Mouse (Mus musculus) lung, embryonic 14.5 days (tissue): ENCODE data around the gene Ostm1. TPM values are rescaled to one million over a fixed set of nuclear protein-coding genes. Genes with fewer than 3 reads are reported as not detected.

Source experiments
- ATAC-seq: fragments of 200-750 bp; cut with Nextera tagmentation; 2 replicates; pipeline ENCODE4 v1.8.0; 2017; ENCODE audit warnings: mild to moderate bottlenecking, moderate TSS enrichment, moderate library complexity; ENCODE audit not compliant: insufficient read depth
- DNase-seq: peaks from one replicate; pipeline ENCODE4 v3.0.0-alpha.2; 2015
- H3K27ac ChIP-seq: fragments of 300-500 bp; sonication (generic); 2 replicates; pipeline ENCODE4 v1.5.1; 2014; ENCODE audit warnings: low read depth, mild to moderate bottlenecking, moderate library complexity
- H3K27me3 ChIP-seq: fragments of 300-500 bp; sonication (generic); 2 replicates; pipeline ENCODE4 v1.6.1; 2014; ENCODE audit warnings: low read length, control low read depth; ENCODE audit not compliant: insufficient read depth
- H3K36me3 ChIP-seq: fragments of 300-500 bp; sonication (generic); 2 replicates; pipeline ENCODE4 v1.6.1; 2014; ENCODE audit warnings: control low read depth; ENCODE audit not compliant: insufficient read depth
- H3K4me1 ChIP-seq: fragments of 300-500 bp; sonication (generic); 2 replicates; pipeline ENCODE4 v1.6.1; 2014; ENCODE audit warnings: antibody characterized with exemption, control low read depth; ENCODE audit not compliant: insufficient read depth
- H3K4me2 ChIP-seq: fragments of 300-500 bp; sonication (generic); 2 replicates; pipeline ENCODE4 v1.6.1; 2014; ENCODE audit warnings: mild to moderate bottlenecking
- H3K4me3 ChIP-seq: fragments of 300-500 bp; sonication (generic); 2 replicates; pipeline ENCODE4 v1.5.1; 2014; ENCODE audit warnings: low read depth, low read length
- H3K9ac ChIP-seq: fragments of 300-500 bp; sonication (generic); 2 replicates; pipeline ENCODE4 v1.6.1; 2014
- H3K9me3 ChIP-seq: fragments of 300-500 bp; sonication (generic); 2 replicates; pipeline ENCODE4 v1.6.1; 2016; ENCODE audit warnings: low read depth, low read length, control low read depth
- CTCF ChIP-seq: IDR thresholded peaks from 2 replicates; pipeline ENCODE4 v1.5.1; 2016; ENCODE audit warnings: antibody characterized with exemption, low read depth
- WGBS: fragments of 180-500 bp; shearing (Covaris S2); extraction: QIAGEN DNeasy Blood & Tissue Kit; methylation state at CpG from one replicate; pipeline ENCODE4 v1.1.7; 2014; 5-methylcytosine and 5-hydroxymethylcytosine counted together
- polyA plus RNA-seq: library from polyadenylated mRNA; unstranded; fragments of >200 nt; fragmentation: Nextera tagmentation; extraction: Ambion mirVana; gene quantifications from 2 replicates; pipeline ENCODE4 v1.2.1, GENCODE M21; 2014

Gene Ostm1
- polyA plus RNA-seq, 1 experiment from 2014 or later: 10.7 TPM

- ATAC-seq: no peak
- Histone ChIP-seq H3K9me3 (no peaks in the 10 kb centered on the region), H3K36me3 (no peaks in the 10 kb centered on the region), H3K27ac (no peak overlapping the region), H3K4me3 (peak overlapping the region; percentile 9), H3K27me3 (peaks cover 98% of the 10 kb centered on the region), H3K4me2 (peak overlapping the region; percentile 47; the same call in 1 of the 2 replicates), H3K9ac (no peak overlapping the region), H3K4me1 (no peaks in the 10 kb centered on the region)
- under 1% methylated on average over 37 of the region's 37 CpGs for WGBS
- no peak for TF ChIP-seq CTCF
- DNase-seq: peak; percentile 5
Observed at GRCm38 (mm10) chr10:42584436-42584983, 888 bp downstream of the Ostm1 start.

- no peak for TF ChIP-seq CTCF
- Histone ChIP-seq H3K9me3 (no peaks in the 10 kb centered on the region), H3K27ac (no peak overlapping the region), H3K4me1 (no peaks in the 10 kb centered on the region), H3K4me2 (no peak overlapping the region), H3K36me3 (no peaks in the 10 kb centered on the region), H3K27me3 (peaks cover 98% of the 10 kb centered on the region), H3K4me3 (no peak overlapping the region), H3K9ac (no peak overlapping the region)
- DNase-seq: peak; percentile 4
- 3% methylated on average over 8 of the region's 8 CpGs for WGBS
- ATAC-seq: no peak
Observed at GRCm38 (mm10) chr10:42585156-42585555, 1.5 kb downstream of the Ostm1 start.

- TF ChIP-seq CTCF: no peak
- Histone ChIP-seq H3K27ac (no peak overlapping the region), H3K27me3 (peaks cover 98% of the 10 kb centered on the region), H3K4me2 (no peak overlapping the region), H3K36me3 (no peaks in the 10 kb centered on the region), H3K9ac (no peak overlapping the region), H3K4me3 (no peak overlapping the region), H3K4me1 (no peaks in the 10 kb centered on the region), H3K9me3 (no peaks in the 10 kb centered on the region)
- ATAC-seq: no peak
- peak; percentile 13 for DNase-seq
- WGBS: 5% methylated on average over 22 of the region's 22 CpGs
Observed at GRCm38 (mm10) chr10:42585596-42586305, 2.1 kb downstream of the Ostm1 start.

GRCm38 (mm10) chr10:42587961-42588750, 4.5 kb downstream of the Ostm1 start:
- H3K9me3 ChIP-seq: no peaks in the 10 kb centered on the region
- no peak for ATAC-seq
- DNase-seq: no peak
- peaks cover 98% of the 10 kb centered on the region for H3K27me3 ChIP-seq
- 3% methylated on average over 8 of the region's 8 CpGs for WGBS
- H3K36me3 ChIP-seq: no peaks in the 10 kb centered on the region
- no peak overlapping the region for H3K27ac ChIP-seq
- no peak overlapping the region for H3K4me3 ChIP-seq
- no peak for TF ChIP-seq CTCF
- no peak overlapping the region for H3K9ac ChIP-seq
- no peaks in the 10 kb centered on the region for H3K4me1 ChIP-seq
- H3K4me2 ChIP-seq: no peak overlapping the region

- H3K4me1 ChIP-seq: no peaks in the 10 kb centered on the region
- ATAC-seq (no peak), DNase-seq (no peak)
- H3K36me3 ChIP-seq: no peaks in the 10 kb centered on the region
- no peak overlapping the region for H3K9ac ChIP-seq
- no peak overlapping the region for H3K4me3 ChIP-seq
- WGBS: 3% methylated on average over 5 of the region's 5 CpGs
- H3K4me2 ChIP-seq: no peak overlapping the region
- no peak overlapping the region for H3K27ac ChIP-seq
- H3K9me3 ChIP-seq: no peaks in the 10 kb centered on the region
- peaks cover 98% of the 10 kb centered on the region for H3K27me3 ChIP-seq
- no peak for TF ChIP-seq CTCF
Observed at GRCm38 (mm10) chr10:42589505-42589904, 5.9 kb downstream of the Ostm1 start.

GRCm38 (mm10) chr10:42590261-42591184, 6.9 kb downstream of the Ostm1 start:
- 2% methylated on average over 19 of the region's 19 CpGs for WGBS
- Histone ChIP-seq H3K4me3 (no peak overlapping the region), H3K4me1 (no peaks in the 10 kb centered on the region), H3K36me3 (no peaks in the 10 kb centered on the region), H3K4me2 (no peak overlapping the region), H3K27ac (no peak overlapping the region), H3K9me3 (no peaks in the 10 kb centered on the region), H3K27me3 (peaks cover 98% of the 10 kb centered on the region), H3K9ac (no peak overlapping the region)
- ATAC-seq: no peak
- DNase-seq: no peak
- no peak for TF ChIP-seq CTCF
